Comparison of ENCODE assay signal across 27 mouse cellular contexts in the genomic region with DNA sequence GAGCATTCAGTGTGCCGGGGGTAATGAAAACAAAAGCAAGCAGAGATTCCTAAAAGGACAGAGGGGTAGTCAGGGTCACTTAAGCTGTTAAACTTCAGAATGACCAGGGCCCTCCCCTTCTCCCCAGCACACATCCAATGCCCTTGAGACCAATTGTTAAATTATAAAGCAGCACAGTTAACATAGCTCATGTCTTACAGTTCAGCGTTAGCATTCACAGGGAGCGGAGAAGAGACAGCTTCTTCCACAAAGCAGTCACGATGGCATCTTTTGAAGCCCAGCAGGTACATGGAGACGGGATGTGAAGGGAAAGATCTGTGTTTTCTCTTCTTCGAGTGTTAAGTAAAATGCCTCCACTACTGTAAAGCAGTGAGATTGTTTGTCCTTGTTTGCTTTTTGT. TPM values are rescaled to one million over a fixed set of nuclear protein-coding genes. Genes with fewer than 3 reads are reported as not detected.
DNase-seq lines count a peak whose midpoint lies in the region; ATAC-seq lines count a peak whose summit lies in the region.
"Had no signal": no experiment of that assay in that cellular context is flagged by ENCODE, and none has a peak within 500 bp of the region (broad histone marks: within the 10 kb centered on the region; RNA-seq: fewer than 3 reads in every experiment).

A gene (plus strand): TSS at position 261 of the 400 bp plus-strand sequence.

- no peak within 1 kb of the TSS for H3K27ac ChIP-seq in kidney, embryonic 15.5 days
- H3K27ac ChIP-seq in neural tube, embryonic 12.5 days, result no peak within 1 kb of the TSS
- H3K27ac ChIP-seq in neural tube, embryonic 15.5 days (replicated peaks), result no peak within 1 kb of the TSS
- H3K27ac ChIP-seq: embryonic facial prominence, embryonic 15.5 days; forebrain, embryonic 15.5 days; limb, embryonic 13.5 days; liver, embryonic 12.5 days; stomach, embryonic 15.5 days had no signal

- ATAC-seq in kidney, embryonic 15.5 days (replicated peaks; ENCODE audit: low FRiP score), result no peak
- ATAC-seq in neural tube, embryonic 12.5 days (ENCODE audit: low FRiP score, low read depth), result no peak
- peak; percentile 60 for ATAC-seq in neural tube, embryonic 15.5 days (ENCODE audit: low FRiP score)
- ATAC-seq: forebrain, embryonic 15.5 days; liver, embryonic 12.5 days had no signal

- WGBS in kidney, embryonic 15.5 days, result 31% methylated on average over 6 of the region's 6 CpGs
- 21% methylated on average over 6 of the region's 6 CpGs for WGBS in neural tube, embryonic 12.5 days
- 18% methylated on average over 6 of the region's 6 CpGs for WGBS in neural tube, embryonic 15.5 days

- no peaks in the 10 kb centered on the region for H3K27me3 ChIP-seq in kidney, embryonic 15.5 days
- no peaks in the 10 kb centered on the region for H3K27me3 ChIP-seq in neural tube, embryonic 12.5 days (replicated peaks)
- H3K27me3 ChIP-seq in neural tube, embryonic 15.5 days (replicated peaks), result no peaks in the 10 kb centered on the region
- H3K27me3 ChIP-seq: embryonic facial prominence, embryonic 15.5 days; forebrain, embryonic 15.5 days; heart, embryonic 12.5 days; limb, embryonic 13.5 days; liver, embryonic 12.5 days; stomach, embryonic 15.5 days had no signal

- H3K4me1 ChIP-seq in kidney, embryonic 15.5 days, result 0 out of 2 replicates have a peak, but pooled peaks cover 3% of the 10 kb centered on the region
- H3K4me1 ChIP-seq in neural tube, embryonic 12.5 days, result no peaks in the 10 kb centered on the region
- H3K4me1 ChIP-seq in neural tube, embryonic 15.5 days, result no peaks in the 10 kb centered on the region
- H3K4me1 ChIP-seq: embryonic facial prominence, embryonic 15.5 days; forebrain, embryonic 15.5 days; heart, embryonic 12.5 days; limb, embryonic 13.5 days; liver, embryonic 12.5 days; stomach, embryonic 15.5 days had no signal

- H3K9me3 ChIP-seq in kidney, embryonic 15.5 days (replicated peaks), result no peaks in the 10 kb centered on the region
- no peaks in the 10 kb centered on the region for H3K9me3 ChIP-seq in neural tube, embryonic 12.5 days
- no peaks in the 10 kb centered on the region for H3K9me3 ChIP-seq in neural tube, embryonic 15.5 days (replicated peaks)
- H3K9me3 ChIP-seq: embryonic facial prominence, embryonic 15.5 days; forebrain, embryonic 15.5 days; heart, embryonic 12.5 days; limb, embryonic 13.5 days; liver, embryonic 12.5 days; stomach, embryonic 15.5 days had no signal

- no peaks in the 10 kb centered on the region for H3K36me3 ChIP-seq in kidney, embryonic 15.5 days
- H3K36me3 ChIP-seq in neural tube, embryonic 12.5 days, result no peaks in the 10 kb centered on the region
- H3K36me3 ChIP-seq in neural tube, embryonic 15.5 days, result no peaks in the 10 kb centered on the region
- H3K36me3 ChIP-seq: embryonic facial prominence, embryonic 15.5 days; forebrain, embryonic 15.5 days; heart, embryonic 12.5 days; limb, embryonic 13.5 days; liver, embryonic 12.5 days; stomach, embryonic 15.5 days had no signal

- peak; percentile 4 for DNase-seq in embryo, embryonic 10.5 days (ENCODE audit: low spot score)
- DNase-seq in embryo, embryonic 11 days, result no peak
- DNase-seq in kidney, adult 11 months, result no peak
- DNase-seq in neural tube, embryonic 10.5 days (ENCODE audit: extremely low spot score, low spot score), result no peak
- no peak for DNase-seq in frontal cortex, adult 2 months (ENCODE audit: extremely low spot score in 1 of 2, low spot score in 1 of 2)
- DNase-seq: adrenal gland, postnatal 36 days; cerebellum, adult 8-10 months; cerebellum, postnatal 36 days; gastrocnemius, postnatal 14 days; heart, adult 18-20 months; heart, postnatal 10 days; kidney, adult 18-20 months; layer of hippocampus, adult 9-11 months; lung, adult 18-20 months; lung, postnatal 14 days; thymus, postnatal 36 days had no signal

- H3K9ac ChIP-seq in kidney, embryonic 15.5 days, result no peak within 1 kb of the TSS
- H3K9ac ChIP-seq in neural tube, embryonic 12.5 days, result no peak within 1 kb of the TSS
- H3K9ac ChIP-seq in neural tube, embryonic 15.5 days (replicated peaks), result 0 out of 2 replicates have a peak within 1 kb of the TSS, but pooled peaks have one; percentile 6
- H3K9ac ChIP-seq: embryonic facial prominence, embryonic 15.5 days; forebrain, embryonic 15.5 days; heart, embryonic 12.5 days; limb, embryonic 13.5 days; liver, embryonic 12.5 days; stomach, embryonic 15.5 days had no signal

- peak within 1 kb of the TSS; percentile 18; the same call in 1 of the 2 replicates for H3K4me2 ChIP-seq in kidney, embryonic 15.5 days
- H3K4me2 ChIP-seq in neural tube, embryonic 12.5 days (replicated peaks), result peak within 1 kb of the TSS; percentile 39; the same call in 1 of the 2 replicates
- peak within 1 kb of the TSS; percentile 52 for H3K4me2 ChIP-seq in neural tube, embryonic 15.5 days
- H3K4me2 ChIP-seq: embryonic facial prominence, embryonic 15.5 days; forebrain, embryonic 15.5 days; heart, embryonic 12.5 days; limb, embryonic 13.5 days; liver, embryonic 12.5 days; stomach, embryonic 15.5 days had no signal

- H3K4me3 ChIP-seq in kidney, embryonic 15.5 days (replicated peaks), result no peak within 1 kb of the TSS
- no peak within 1 kb of the TSS for H3K4me3 ChIP-seq in neural tube, embryonic 12.5 days
- peak within 1 kb of the TSS; percentile 22; the same call in 1 of the 2 replicates for H3K4me3 ChIP-seq in neural tube, embryonic 15.5 days (replicated peaks)
- H3K4me3 ChIP-seq: embryonic facial prominence, embryonic 15.5 days; forebrain, embryonic 15.5 days; heart, embryonic 12.5 days; limb, embryonic 13.5 days; liver, embryonic 12.5 days; stomach, embryonic 15.5 days had no signal

RNA-seq across cellular contexts. Expression of the gene that starts here (rescaled TPM):
- 0.22 TPM in 1 of 2 replicates, not detected in the other for polyA plus RNA-seq in kidney, embryonic 15.5 days (2015; fragmentation: Nextera tagmentation; extraction: Ambion mirVana)
- not detected in 2 replicates for polyA plus RNA-seq in neural tube, embryonic 12.5 days (2016; fragmentation: Nextera tagmentation; extraction: Ambion mirVana)
- not detected in 2 replicates for polyA plus RNA-seq in neural tube, embryonic 15.5 days (2015; fragmentation: Nextera tagmentation; extraction: Ambion mirVana)
- not detected in 2 replicates for polyA plus RNA-seq in frontal cortex, adult 2 months (2012; rRNA removed)
- polyA plus RNA-seq: forebrain, embryonic 15.5 days; heart, embryonic 12.5 days; large intestine, adult 2 months; limb, embryonic 13.5 days; liver, embryonic 12.5 days; neural tube, embryonic 11.5 days; stomach, embryonic 15.5 days had no signal

Comparison
In these comparisons a context has a peak if more than half of its experiments do, and no peak if none do; other contexts are left out.
1. Peak in ATAC-seq, H3K4me3 ChIP-seq, H3K9ac ChIP-seq and H3K4me2 ChIP-seq in neural tube, embryonic 15.5 days; RNA of the gene not detected or under 1 TPM.